Mouse (Mus musculus) E14TG2a.4 (cell line): ENCODE results near the gene Tsnax.

Experiments used
- CTCF ChIP-seq: conservative IDR thresholded peaks from 2 replicates; pipeline ENCODE4 v1.5.1; 2014; ENCODE audit warnings: low read length
- NANOG ChIP-seq: IDR thresholded peaks from 2 replicates; pipeline ENCODE4 v1.6.1; 2014; ENCODE audit warnings: borderline replicate concordance, low read length, mixed read lengths

DNA sequence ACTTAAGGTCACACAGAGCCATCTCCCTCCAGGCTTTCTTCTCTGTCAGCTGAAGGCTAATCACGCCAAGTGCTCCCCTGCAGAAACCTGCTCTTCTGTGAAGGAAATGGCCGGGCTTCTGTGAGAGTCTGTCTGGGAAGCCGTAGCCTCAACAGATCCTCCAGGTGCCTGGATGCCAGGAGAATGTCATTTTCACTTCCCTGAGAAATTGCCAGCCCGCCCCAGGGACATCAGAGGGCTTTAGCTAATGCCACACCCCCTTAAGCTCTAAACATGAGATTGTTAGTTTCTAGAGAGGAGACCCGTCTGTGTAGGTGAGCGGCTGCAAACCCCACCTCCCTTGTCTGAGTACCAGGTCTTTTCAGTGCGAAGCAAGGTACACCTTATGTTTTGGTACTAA, 56.5 kb downstream of the Tsnax start:
- TF ChIP-seq CTCF (no peak), NANOG (no peak)
